In genomic region chrX:165156549-165156948, GRCm38 (mm10) we compare ENCODE assay signal across 18 mouse cellular contexts.
"Had no signal": no experiment of that assay in that cellular context is flagged by ENCODE, and none has a peak within 500 bp of the region (broad histone marks: within the 10 kb centered on the region; RNA-seq: fewer than 3 reads in every experiment).

No protein-coding gene starts in this region.

- ATAC-seq: hindbrain, embryonic 16.5 days; inflammation-experienced regulatory T-cells, adult 6 months; intestine, embryonic 15.5 days; intestine, postnatal 0 days had no signal

- DNase-seq: gastrocnemius, adult 2 months; gastrocnemius, postnatal 10 days; gastrocnemius, postnatal 36 days; heart, adult 11 months; heart, adult 2 months; heart, postnatal 14 days; heart, postnatal 36 days; kidney, adult 18-20 months; kidney, adult 8-10 months; kidney, postnatal 10 days; kidney, postnatal 25 days; kidney, postnatal 4 days; liver; liver, embryonic 13.5 days had no signal
